Mouse (Mus musculus) liver, adult (tissue): ENCODE data around the gene Ints14.
A peak's percentile ranks its signal among the peaks of the same experiment; 100 is the strongest.

Source experiments
- GATA4 ChIP-seq: IDR thresholded peaks from 2 replicates; pipeline ENCODE4 v1.6.1; 2014; ENCODE audit warnings: mild to moderate bottlenecking, low read length; ENCODE audit not compliant: insufficient replicate concordance

The Ints14 gene

DNA sequence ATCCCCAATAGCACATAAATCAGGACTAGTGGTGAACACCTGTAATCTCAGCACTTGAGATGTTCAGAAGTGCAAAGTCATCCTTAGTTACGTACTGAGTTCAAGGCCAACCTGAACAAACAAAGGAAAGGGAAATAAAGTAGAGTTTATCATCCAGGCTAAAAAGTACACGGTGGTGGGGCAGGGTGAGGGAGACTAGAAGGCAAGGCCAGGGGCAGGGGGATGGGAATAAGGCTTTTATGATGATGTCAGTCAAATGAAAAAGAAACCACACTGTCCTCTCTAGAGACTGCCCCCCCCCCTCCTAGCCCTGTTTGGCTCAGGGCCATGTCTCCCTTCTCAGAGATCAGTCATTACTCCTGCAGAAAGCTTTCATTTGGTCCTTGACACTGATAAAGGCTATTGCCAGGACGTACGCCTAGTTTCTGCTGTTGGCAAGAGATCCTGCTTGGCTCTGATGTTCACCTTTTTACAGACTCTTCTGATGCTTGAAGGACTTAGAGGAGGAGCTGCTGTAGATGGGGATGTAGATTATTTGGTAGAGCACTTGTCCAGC lies 62.0 kb downstream of the Ints14 start:
- TF ChIP-seq GATA4: no peak

DNA sequence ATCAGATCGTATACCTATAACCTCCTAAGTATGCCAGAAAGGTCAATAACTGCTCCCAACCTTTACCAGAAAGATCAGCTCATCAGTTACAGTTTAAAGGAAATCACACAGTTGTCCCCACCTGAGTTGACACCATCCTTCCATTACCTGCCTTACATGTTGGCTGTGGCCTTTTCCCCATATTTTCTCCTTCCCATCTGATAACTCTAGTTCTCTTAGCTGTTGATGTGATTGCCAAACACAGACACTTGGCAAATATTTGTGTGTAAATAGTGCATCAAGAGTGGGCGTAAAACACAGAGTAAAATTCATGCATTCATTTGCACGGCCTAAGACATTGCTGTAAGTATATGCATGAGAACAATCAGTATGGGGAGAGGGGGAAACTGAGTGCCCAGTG lies 62.7 kb downstream of the Ints14 start:
- TF ChIP-seq GATA4: peak; percentile 96

DNA sequence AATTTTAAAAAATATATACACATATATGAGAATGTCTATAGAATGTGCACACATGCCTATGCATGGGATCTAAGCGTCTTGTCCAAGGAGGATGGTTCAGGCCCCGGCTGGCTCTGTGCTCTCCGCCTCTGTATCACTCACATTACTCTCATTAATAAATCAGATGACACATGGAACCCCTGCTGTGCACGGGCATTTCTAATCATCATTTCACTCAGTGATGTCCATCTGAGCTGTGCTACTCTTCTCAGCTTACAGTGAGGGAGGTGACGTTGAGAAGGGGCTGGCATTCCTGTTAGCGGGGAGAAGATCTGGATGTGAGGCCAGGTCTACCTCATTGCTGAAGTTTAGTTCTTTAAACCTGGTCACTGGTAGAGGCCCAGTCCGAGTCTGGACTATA lies 66.5 kb downstream of the Ints14 start:
- TF ChIP-seq GATA4: no peak

DNA sequence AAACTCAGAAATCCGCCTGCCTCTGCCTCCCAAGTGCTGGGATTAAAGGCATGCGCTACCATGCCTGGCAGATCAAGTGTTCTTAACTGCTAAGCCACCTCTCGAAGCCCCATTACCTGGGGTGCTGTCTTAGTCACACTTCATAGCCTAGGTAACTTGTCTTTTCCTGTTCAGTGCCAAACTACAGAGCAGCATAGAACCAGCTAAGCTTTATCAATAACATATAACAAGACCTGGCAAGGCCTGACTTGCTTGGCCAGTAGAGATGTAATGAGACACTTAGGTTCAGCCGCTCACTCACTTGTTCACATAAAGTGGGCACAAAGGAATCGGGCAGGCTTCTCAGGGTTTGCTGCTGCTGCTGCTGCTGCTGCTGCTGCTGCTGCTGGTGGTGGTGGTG lies 67.6 kb downstream of the Ints14 start:
- TF ChIP-seq GATA4: no peak

DNA sequence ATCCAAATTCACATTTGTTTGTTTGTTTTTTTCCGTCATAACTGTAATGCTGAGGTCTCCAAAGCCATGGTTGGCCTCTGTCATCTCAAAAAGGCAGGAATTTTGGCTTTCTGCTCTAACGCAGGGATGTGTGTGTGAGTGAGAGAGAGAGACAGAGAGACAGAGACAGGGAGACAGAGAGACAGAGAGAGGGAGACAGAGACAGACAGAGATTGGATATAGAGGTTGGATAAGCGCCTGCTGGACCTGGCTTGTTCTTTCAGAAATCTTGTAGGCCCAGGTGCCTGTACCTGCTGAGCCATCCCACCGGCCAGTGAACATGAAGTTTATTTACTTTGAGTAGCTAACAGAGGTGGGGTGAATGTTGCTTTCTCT lies 71.2 kb downstream of the Ints14 start:
- no peak for TF ChIP-seq GATA4

DNA sequence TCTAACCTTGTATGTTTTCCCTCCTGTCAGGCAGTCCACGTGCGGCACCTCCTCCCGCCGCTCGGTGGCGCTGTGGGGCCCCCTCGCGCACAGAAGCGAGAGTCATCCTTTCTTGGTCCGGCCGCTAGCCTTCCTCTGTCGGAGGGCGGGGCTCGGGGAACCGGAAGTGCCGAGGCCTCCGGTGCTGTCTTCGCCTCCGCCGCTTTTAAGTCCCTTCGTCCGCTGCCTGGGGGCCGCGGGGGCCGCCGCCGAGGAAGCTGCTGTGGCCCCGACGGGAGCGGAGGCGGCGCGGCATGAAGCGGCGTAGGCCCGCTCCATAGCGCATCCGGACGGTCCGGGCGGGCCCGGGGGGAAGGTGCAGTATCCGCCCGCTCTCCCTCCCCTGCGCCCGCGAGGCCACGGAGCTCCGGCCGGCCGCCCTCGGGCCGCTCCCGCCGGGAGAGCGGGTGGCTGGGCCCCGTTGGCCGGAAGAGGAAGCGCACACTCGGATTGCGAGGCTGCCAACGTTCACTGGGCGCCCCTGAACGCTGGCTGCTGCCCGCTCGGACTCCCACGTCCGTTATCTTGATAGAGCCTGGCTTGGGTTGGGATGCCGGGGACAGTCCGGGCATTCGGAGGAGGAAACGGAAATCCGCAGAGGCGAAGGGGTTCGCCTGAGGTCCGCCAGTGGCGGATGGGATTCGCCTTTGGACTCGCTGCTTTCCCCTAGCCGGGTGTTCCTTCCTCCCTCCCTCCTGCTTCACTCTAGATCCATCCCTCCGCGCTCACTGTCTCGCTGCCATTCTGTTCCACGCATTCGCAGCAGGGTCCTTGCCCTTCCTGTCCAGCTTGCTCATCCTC lies 71.8 kb downstream of the Ints14 start, which contains the start of gene Dpp8:
Gene Dpp8 (plus strand): TSS at position 146 of the 840 bp plus-strand sequence.
- peak; percentile 91; the same call in 1 of the 2 replicates for TF ChIP-seq GATA4

DNA sequence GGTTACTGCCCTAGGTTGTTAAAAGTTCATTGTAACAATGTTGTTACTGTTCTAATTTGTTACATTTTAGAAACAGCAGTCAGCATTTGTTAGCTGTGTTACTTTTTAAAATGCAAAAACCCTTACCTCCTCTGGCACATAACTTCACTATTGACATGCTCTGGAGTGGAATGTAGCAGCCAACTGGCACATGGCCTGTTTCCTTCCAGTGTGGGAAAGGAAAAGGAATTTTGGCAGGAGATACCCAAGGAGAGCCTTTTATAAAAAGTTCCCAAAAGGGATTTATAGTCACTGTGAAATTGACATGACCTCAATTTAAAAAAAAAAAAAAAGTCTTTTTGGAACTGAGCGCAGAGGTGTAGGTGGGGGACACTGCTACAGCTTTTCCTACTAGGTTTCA lies 75.8 kb downstream of the Ints14 start:
- no peak for TF ChIP-seq GATA4
